Mouse (Mus musculus): ENCODE measurements around the gene Vmn2r80.
"Not testable (repeated sequence)": the region's sequence is repeated elsewhere in the genome, so short reads cannot be mapped to it uniquely, and the experiment has no call there.

The Vmn2r80 gene

DNA sequence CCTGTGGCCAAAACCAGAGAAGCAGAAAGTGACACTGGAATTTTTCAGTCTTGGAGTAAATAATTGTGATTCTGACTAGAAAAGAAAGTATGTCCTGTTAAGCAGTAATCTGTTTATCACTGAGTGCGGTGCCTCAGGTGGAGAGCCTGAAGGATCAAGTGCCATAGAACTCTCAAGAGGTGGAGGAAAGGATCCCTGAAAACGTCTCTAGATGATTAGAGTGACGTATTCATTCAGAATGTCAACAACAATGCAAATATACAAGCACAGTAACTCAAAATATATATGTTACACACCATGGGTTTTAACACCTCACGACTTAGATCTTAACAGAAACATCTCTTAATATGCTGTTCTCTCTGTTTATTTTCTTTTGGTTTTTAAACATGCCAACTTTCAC lies at the start of gene Vmn2r80:
Vmn2r80 (plus strand) TSS at position 301 of the 400 bp plus-strand sequence.
- in situ Hi-C loops (cut with MboI; ENCODE audit: low sequenced_read_pairs), result not testable (repeated sequence)

- in situ Hi-C loops (cut with MboI; ENCODE audit: low sequenced_read_pairs), result loop anchor here (25.0 kb wide), 1 partner anchor 344 kb away; the partner anchor contains the start of gene Ccdc105
These were observed 42.0 kb upstream of the Vmn2r80 start for GRCm38 (mm10) chr10:79106325-79107282.

DNA sequence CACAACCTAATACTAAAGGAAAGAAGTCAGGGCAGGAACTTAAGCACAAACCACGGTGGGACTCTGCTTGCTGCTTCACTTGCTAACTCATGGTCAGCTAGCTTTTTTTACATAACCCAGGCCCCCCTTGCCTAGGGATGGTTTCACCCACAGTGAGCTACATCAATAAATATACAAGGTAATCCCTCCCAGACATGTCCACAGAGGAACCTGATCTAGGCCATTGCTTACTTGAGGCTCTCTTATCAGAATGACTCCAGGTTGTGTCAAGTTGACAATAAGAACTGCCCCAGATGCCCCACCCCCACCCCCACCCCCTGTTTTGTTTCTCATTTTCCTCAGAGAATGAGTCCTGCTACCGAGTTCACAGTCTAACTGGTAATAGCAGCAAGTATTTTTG lies 41.0 kb upstream of the Vmn2r80 start:
- in situ Hi-C loops (cut with MboI; ENCODE audit: low sequenced_read_pairs), result loop anchor here (25.0 kb wide), 1 partner anchor 345 kb away; the partner anchor contains the start of gene Ccdc105

DNA sequence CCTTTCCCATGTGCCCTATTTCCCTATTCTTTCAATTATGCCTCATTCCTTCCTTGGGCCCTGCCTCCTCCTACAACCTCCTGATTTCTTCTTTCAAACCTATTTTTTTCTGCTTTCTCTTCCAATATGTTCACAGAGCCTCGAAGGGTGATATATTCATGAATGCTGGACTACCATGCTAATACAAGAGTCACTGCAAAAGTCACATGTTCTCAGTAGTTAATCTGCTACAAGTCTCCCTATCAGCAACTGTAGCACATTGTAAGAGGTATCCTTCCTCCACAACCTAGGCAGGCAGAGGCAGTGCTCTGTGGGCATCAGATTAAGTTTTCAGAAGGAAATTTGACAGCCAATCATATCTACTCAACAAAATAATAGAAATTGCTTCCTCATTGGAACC lies 39.4 kb upstream of the Vmn2r80 start:
- in situ Hi-C loops (cut with MboI; ENCODE audit: low sequenced_read_pairs), result loop anchor here (25.0 kb wide), 1 partner anchor 347 kb away; the partner anchor contains the start of gene Ccdc105

DNA sequence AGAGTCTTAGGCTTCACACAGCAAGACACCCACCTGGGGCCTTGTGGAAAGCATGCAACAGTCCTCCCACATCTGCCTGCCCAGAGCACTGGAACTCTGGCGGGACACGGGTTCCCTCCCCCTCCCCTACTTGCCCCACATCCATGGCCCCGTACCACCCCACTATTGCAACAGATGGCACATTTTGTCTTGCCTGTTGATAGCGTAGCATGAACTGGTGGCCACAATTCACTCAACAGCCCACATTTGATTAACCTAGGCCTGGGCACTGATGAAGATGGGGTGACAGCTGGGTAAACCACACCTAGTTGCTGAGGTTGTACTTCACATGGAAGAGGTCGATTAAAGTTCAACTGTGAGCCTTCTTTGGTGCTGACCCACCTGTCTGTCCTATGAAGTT lies 38.1 kb upstream of the Vmn2r80 start:
- in situ Hi-C loops (cut with MboI; ENCODE audit: low sequenced_read_pairs), result loop anchor here (25.0 kb wide), 1 partner anchor 348 kb away; the partner anchor contains the start of gene Ccdc105

DNA sequence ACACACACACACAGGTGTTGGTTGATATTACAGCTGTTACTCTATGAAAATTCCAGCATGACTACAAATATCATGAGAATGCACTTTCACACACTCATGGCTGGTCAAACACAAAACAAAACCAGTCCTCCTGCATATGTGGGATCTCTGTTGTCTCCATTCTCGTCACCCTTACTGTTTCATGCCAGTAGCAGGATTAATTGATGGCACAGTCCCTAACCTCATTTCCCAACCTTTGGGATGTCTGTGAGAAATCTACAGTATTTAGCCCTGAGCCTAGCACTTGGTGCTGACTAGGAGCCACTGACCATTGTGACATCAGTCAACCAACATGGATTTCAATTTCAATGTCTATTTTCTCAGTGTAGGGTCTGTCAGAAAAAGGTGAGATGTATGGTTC lies 33.5 kb upstream of the Vmn2r80 start:
- in situ Hi-C loops (cut with MboI; ENCODE audit: low sequenced_read_pairs), result loop anchor here (25.0 kb wide), 1 partner anchor 353 kb away; the partner anchor contains the start of gene Ccdc105

GRCm38 (mm10) chr10:79116125-79116849 lies 32.3 kb upstream of the Vmn2r80 start:
- in situ Hi-C loops (cut with MboI; ENCODE audit: low sequenced_read_pairs), result loop anchor here (25.0 kb wide), 1 partner anchor 354 kb away; the partner anchor contains the start of gene Ccdc105

- in situ Hi-C loops (cut with MboI; ENCODE audit: low sequenced_read_pairs), result no loop called here
These were observed 3.0 kb downstream of the Vmn2r80 start for GRCm38 (mm10) chr10:79151602-79152001.

GRCm38 (mm10) chr10:79199973-79200372 lies 51.4 kb downstream of the Vmn2r80 start:
- in situ Hi-C loops (cut with MboI; ENCODE audit: low sequenced_read_pairs), result not testable (repeated sequence)

GRCm38 (mm10) chr10:79220432-79220831 lies 71.9 kb downstream of the Vmn2r80 start:
- in situ Hi-C loops (cut with MboI; ENCODE audit: low sequenced_read_pairs), result no loop called here

GRCm38 (mm10) chr10:79221606-79222005 lies 73.0 kb downstream of the Vmn2r80 start:
- in situ Hi-C loops (cut with MboI; ENCODE audit: low sequenced_read_pairs), result no loop called here

DNA sequence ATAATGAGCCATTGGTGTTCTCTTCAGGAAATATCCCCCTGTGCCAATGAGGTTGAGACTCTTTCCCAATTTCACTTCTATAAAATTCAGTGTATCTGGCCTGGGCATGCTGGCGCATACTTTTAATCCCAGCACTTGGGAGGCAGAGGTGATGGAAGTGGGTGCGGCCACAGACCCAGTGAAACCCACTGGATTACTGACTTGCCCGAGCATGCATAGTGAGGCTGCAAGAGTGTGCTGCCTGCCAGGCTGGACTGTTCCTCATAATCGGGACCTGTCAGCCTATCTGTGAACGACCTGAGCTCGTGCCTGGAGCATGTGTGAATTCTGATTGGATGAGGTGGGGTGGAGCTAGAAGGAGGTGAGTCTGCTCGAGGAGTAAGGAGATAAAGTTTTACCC lies 73.6 kb downstream of the Vmn2r80 start:
- in situ Hi-C loops (cut with MboI; ENCODE audit: low sequenced_read_pairs), result no loop called here
